Mouse (Mus musculus) midbrain, postnatal 0 days (tissue): Measurements from ENCODE around the gene Fam78a. TPM values are rescaled to one million over a fixed set of nuclear protein-coding genes. Genes with fewer than 3 reads are reported as not detected.
A peak's percentile ranks its signal among the peaks of the same experiment; 100 is the strongest.

Experiments
- ATAC-seq: fragments of 200-750 bp; cut with Nextera tagmentation; 2 replicates; pipeline ENCODE4 v1.8.0; 2017; ENCODE audit warnings: moderate number of reproducible peaks, mild to moderate bottlenecking, moderate TSS enrichment, moderate library complexity; ENCODE audit not compliant: low FRiP score
- DNase-seq: peaks from one replicate; pipeline ENCODE4 v3.0.0-alpha.2; 2015; ENCODE audit warnings: low spot score
- H3K27ac ChIP-seq: fragments of 300-500 bp; sonication (generic); 2 replicates; pipeline ENCODE4 v1.5.1; 2014; ENCODE audit warnings: low read depth, mild to moderate bottlenecking, low read length, mixed read lengths
- H3K27me3 ChIP-seq: fragments of 300-500 bp; sonication (generic); 2 replicates; pipeline ENCODE4 v1.6.1; 2014; ENCODE audit warnings: low read length, control low read depth, mixed read lengths; ENCODE audit not compliant: insufficient read depth
- H3K36me3 ChIP-seq: fragments of 300-500 bp; sonication (generic); 2 replicates; pipeline ENCODE4 v1.6.1; 2014; ENCODE audit warnings: low read length, control low read depth, mixed read lengths; ENCODE audit not compliant: insufficient read depth
- H3K4me1 ChIP-seq: fragments of 300-500 bp; sonication (generic); 2 replicates; pipeline ENCODE4 v1.6.1; 2014; ENCODE audit warnings: mild to moderate bottlenecking, control low read depth, antibody characterized with exemption, low read length, mixed read lengths; ENCODE audit not compliant: insufficient read depth
- H3K4me2 ChIP-seq: fragments of 300-500 bp; sonication (generic); 2 replicates; pipeline ENCODE4 v1.6.1; 2014; ENCODE audit warnings: low read depth, mild to moderate bottlenecking, low read length, mixed read lengths; ENCODE audit not compliant: poor library complexity, severe bottlenecking
- H3K4me3 ChIP-seq: fragments of 300-500 bp; sonication (generic); 2 replicates; pipeline ENCODE4 v1.5.1; 2014; ENCODE audit warnings: low read depth, mild to moderate bottlenecking, low read length, moderate library complexity
- H3K9ac ChIP-seq: fragments of 300-500 bp; sonication (generic); replicated peaks from 2 replicates; pipeline ENCODE4 v1.6.1; 2014; ENCODE audit warnings: mild to moderate bottlenecking, low read length, moderate library complexity, mixed read lengths; ENCODE audit not compliant: poor library complexity, severe bottlenecking
- H3K9me3 ChIP-seq: fragments of 300-500 bp; sonication (generic); 2 replicates; pipeline ENCODE4 v1.6.1; 2016; ENCODE audit warnings: low read length, control low read depth
- CTCF ChIP-seq: IDR thresholded peaks from 2 replicates; pipeline ENCODE4 v1.5.1; 2016; ENCODE audit warnings: antibody characterized with exemption, mild to moderate bottlenecking
- WGBS: fragments of 180-500 bp; shearing (Covaris S2); extraction: QIAGEN DNeasy Blood & Tissue Kit; methylation state at CpG from one replicate; pipeline ENCODE4 v1.1.7; 2014; 5-methylcytosine and 5-hydroxymethylcytosine counted together
- polyA plus RNA-seq: library from polyadenylated mRNA; unstranded; fragments of >200 nt; fragmentation: Nextera tagmentation; extraction: Ambion mirVana; gene quantifications from 2 replicates; pipeline ENCODE4 v1.2.1, GENCODE M21; 2015
- total RNA-seq: library from RNA; depleted of rRNA; stranded (reverse); fragments of >200 nt; gene quantifications from 2 replicates; pipeline ENCODE4 v1.2.3, GENCODE M21; 2014

Gene Fam78a
- total and polyA plus RNA-seq, 2 experiments from 2014 or later, result 0.35 to 0.77 TPM

DNA sequence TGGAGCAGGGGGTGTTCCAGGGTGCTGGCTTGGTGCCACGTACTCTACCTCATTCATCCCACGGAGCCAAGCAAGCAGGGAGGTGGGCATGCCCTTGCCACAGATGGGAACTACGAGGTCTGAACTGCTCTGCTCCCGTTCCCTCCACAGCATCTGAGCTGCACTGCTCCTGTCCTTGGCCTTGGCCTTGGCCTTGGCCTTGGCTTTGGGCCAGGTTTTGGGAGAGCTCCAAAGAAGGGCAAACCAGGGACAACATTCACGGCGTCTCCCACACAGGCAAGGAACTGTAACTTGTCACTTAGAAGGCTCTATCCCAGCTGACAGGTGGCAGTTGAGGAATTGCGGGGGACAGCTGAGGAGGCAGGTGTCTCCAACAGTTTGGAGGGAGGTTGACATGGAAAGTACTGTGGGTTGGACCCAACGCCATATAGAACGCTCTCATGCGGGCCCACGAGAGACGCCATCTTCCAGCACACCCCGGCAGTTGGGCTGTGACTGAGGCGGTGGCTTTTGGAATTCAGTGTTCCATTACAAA lies 5.4 kb downstream of the Fam78a start:
- no peak for TF ChIP-seq CTCF
- no peak overlapping the region for H3K4me2 ChIP-seq
- no peaks in the 10 kb centered on the region for H3K9me3 ChIP-seq
- WGBS, result 86% methylated on average over 14 of the region's 14 CpGs
- H3K27me3 ChIP-seq, result peaks cover 27% of the 10 kb centered on the region
- no peaks in the 10 kb centered on the region for H3K36me3 ChIP-seq
- H3K4me3 ChIP-seq, result no peak overlapping the region
- H3K9ac ChIP-seq, result no peak overlapping the region
- H3K4me1 ChIP-seq, result peaks cover 9% of the 10 kb centered on the region; the same call in 1 of the 2 replicates
- ATAC-seq, result no peak
- H3K27ac ChIP-seq, result no peak overlapping the region
- DNase-seq, result no peak

DNA sequence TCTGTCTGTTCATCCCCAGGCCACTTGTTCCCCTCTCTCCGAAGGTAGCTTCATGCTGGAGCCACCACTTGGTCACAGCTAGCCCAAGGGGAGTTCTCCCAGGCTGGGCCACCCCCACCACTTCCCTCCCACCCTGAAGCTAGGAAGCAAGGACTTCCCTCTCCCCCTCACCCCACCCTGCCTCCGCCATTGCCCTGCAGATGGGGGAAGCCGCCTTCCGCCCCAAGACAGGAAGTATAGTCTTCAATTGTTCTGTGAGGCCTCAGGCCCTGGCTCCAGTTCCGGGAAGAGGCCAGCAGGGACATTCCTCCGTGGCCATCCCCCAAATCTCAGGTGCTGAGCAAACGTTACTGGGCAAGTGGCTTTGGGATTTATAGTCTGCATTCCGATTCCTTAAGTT lies 6.1 kb downstream of the Fam78a start:
- Histone ChIP-seq H3K9ac (no peak overlapping the region), H3K9me3 (no peaks in the 10 kb centered on the region), H3K4me3 (no peak overlapping the region), H3K4me2 (no peak overlapping the region), H3K27ac (no peak overlapping the region), H3K27me3 (peaks cover 22% of the 10 kb centered on the region), H3K36me3 (no peaks in the 10 kb centered on the region), H3K4me1 (peaks cover 5% of the 10 kb centered on the region; the same call in 1 of the 2 replicates)
- no peak for DNase-seq
- no peak for ATAC-seq
- 60% methylated on average over 8 of the region's 8 CpGs for WGBS
- no peak for TF ChIP-seq CTCF

DNA sequence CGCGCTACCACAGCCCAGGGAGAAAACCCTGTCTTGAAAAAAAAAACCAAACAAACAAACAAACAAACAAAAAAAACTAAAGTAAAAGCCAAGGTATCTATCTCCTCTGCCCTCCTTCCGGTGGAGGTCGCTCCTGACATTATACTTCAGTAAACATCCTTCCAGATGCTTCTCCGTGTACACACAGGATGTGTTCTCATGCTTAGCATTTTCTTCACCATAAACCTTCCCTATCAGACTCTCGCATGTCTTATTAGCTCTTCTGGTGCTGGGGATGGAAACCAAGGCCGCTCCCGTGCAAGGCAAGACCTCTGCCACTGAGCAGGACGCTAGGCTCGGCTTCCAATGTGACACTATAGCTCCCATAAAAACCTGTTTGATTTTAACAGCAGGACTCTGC lies 6.9 kb downstream of the Fam78a start:
- ATAC-seq, result no peak
- no peak overlapping the region for H3K4me3 ChIP-seq
- H3K4me2 ChIP-seq, result no peak overlapping the region
- WGBS, result 87% methylated on average over 10 of the region's 10 CpGs
- TF ChIP-seq CTCF, result no peak
- H3K9me3 ChIP-seq, result no peaks in the 10 kb centered on the region
- peaks cover 14% of the 10 kb centered on the region for H3K27me3 ChIP-seq
- no peaks in the 10 kb centered on the region for H3K4me1 ChIP-seq
- no peak overlapping the region for H3K27ac ChIP-seq
- no peak for DNase-seq
- H3K36me3 ChIP-seq, result no peaks in the 10 kb centered on the region
- no peak overlapping the region for H3K9ac ChIP-seq

DNA sequence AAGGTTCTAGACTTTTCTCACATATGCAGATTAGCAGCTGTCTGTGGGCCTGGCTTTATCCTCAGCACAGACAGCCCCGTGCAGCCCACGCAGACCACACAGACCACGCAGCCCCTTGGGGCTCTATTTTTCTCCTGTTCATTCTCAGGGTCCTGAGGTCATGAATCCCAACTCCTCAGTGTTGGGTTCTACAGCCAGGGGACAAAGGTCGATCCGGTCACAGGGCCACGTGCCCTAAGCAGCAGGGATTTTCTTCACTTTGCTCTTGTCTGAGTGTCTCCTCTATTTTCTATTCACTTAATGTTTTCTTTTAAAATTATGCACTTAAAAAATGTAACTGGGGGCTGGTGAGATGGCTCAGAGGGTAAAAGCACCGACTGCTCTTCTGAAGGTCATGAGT lies 9.3 kb downstream of the Fam78a start:
- WGBS, result 57% methylated on average over 7 of the region's 7 CpGs
- DNase-seq, result no peak
- no peak for ATAC-seq

DNA sequence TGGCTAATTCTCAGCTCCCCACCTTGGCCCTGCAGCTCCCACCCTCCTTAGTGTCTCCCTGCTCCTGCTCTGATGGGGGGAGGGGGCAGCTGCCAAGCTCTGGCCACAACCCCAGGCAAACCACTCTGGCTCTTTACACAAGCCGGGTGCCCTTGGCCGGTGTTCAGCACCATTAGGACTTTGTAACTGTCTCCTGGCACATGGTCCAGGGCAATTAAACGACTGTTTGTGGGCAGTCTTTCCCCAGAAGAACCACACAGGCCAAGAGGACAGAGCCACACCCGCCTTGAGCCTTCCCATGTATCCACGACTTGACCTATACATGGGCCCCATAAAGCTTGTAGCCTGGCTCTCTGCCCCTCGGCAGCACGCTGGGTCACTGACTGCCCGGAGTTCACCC lies 10.3 kb downstream of the Fam78a start:
- DNase-seq (peak; percentile 53), ATAC-seq (no peak)
- H3K4me2 ChIP-seq, result no peak overlapping the region
- no peak overlapping the region for H3K4me3 ChIP-seq
- no peaks in the 10 kb centered on the region for H3K9me3 ChIP-seq
- H3K4me1 ChIP-seq, result no peaks in the 10 kb centered on the region
- H3K36me3 ChIP-seq, result no peaks in the 10 kb centered on the region
- TF ChIP-seq CTCF, result no peak
- no peaks in the 10 kb centered on the region for H3K27me3 ChIP-seq
- WGBS, result 76% methylated on average over 8 of the region's 8 CpGs
- no peak overlapping the region for H3K27ac ChIP-seq
- H3K9ac ChIP-seq, result no peak overlapping the region

More for the DNA sequence above, 9.3 kb downstream of the Fam78a start:
- Histone ChIP-seq H3K4me3 (no peak overlapping the region), H3K4me1 (no peaks in the 10 kb centered on the region), H3K36me3 (no peaks in the 10 kb centered on the region), H3K4me2 (no peak overlapping the region), H3K9me3 (no peaks in the 10 kb centered on the region), H3K27me3 (no peaks in the 10 kb centered on the region), H3K27ac (no peak overlapping the region), H3K9ac (no peak overlapping the region)
- no peak for TF ChIP-seq CTCF

DNA sequence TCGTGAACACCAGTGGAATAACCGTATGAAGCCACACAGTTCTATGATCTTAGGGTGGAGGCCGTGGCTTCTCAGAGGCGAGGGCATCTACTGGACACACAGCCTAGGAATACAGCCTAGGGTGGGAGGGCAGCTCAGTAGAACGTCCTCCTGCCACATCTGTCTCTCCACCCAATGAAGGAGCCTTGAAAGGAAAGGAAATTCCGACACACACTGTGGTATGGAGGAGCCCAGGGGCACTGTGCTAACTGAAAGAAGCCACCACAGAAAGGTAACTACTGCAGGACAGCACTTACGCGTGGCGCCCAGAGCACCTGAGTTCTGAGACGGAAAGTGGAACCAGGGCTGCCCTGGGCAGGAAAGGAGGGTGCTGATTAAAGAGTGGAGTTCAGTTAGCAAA lies 13.9 kb downstream of the Fam78a start:
- WGBS, result 96% methylated on average over 10 of the region's 10 CpGs
- Histone ChIP-seq H3K27me3 (no peaks in the 10 kb centered on the region), H3K9ac (no peak overlapping the region), H3K9me3 (no peaks in the 10 kb centered on the region), H3K4me1 (no peaks in the 10 kb centered on the region), H3K36me3 (no peaks in the 10 kb centered on the region), H3K27ac (no peak overlapping the region), H3K4me2 (no peak overlapping the region), H3K4me3 (no peak overlapping the region)
- no peak for DNase-seq
- ATAC-seq, result no peak
- TF ChIP-seq CTCF, result no peak
